Mouse (Mus musculus): ENCODE measurements around the gene Setd2.

The Setd2 gene

GRCm38 (mm10) chr9:110623416-110624195 lies 91.2 kb downstream of the Setd2 start:
- no peak for DNase-seq

- DNase-seq: peak; percentile 91 to 95
Measured at GRCm38 (mm10) chr9:110624361-110625166, 92.2 kb downstream of the Setd2 start, which contains the start of gene Nradd. Gene Nradd (minus strand): TSS chr9:110624452.

GRCm38 (mm10) chr9:110625350-110625908 lies 93.0 kb downstream of the Setd2 start:
- no peak for DNase-seq

DNA sequence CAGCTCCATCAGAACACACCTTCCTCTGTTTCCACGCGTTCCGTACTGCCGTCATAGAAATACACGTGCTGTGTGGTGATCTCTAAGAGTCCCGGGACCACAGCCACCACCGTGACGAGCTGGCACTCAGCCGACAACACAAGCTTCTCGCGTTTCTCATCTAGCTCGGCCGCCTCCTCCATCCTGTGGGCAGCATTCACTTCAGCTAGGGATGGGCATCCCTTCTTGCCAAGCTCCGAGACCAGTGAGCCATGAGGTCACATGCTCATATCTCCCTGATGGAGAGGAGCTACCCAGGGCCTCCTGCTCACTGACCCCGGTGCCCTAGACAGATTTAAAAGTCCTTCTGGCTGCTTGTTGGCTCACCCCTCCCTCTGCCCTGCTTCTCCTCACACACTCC lies 97.8 kb downstream of the Setd2 start:
- peak in 1 of 2 experiments; percentile 41 for DNase-seq

GRCm38 (mm10) chr9:110631191-110631590 lies 98.8 kb downstream of the Setd2 start:
- peak; percentile 63 to 80 for DNase-seq

GRCm38 (mm10) chr9:110631651-110632275 lies 99.4 kb downstream of the Setd2 start:
- peak in 1 of 2 experiments; percentile 44 for DNase-seq

GRCm38 (mm10) chr9:110632671-110633070 lies 100.3 kb downstream of the Setd2 start:
- DNase-seq: no peak

DNA sequence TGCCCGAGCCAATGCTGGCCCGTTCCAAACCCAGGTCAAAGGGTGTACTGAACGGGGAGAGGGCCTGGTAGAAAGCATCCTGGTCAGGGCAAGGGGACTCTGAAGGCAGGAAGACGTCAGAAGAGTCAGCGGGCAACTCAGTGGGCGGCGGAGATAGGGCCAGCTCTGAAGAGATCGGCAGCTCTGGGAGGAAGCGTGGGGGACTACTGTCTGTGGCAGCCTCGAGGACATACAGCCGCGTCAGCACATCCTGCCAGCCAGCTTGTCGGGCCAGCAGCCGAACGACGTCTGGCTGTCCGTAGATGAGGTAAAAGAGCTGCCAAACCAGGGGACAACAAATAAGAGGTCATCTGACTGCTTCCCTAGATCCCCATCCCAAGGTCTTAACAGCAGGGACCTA lies 101.5 kb downstream of the Setd2 start:
- DNase-seq: no peak

DNA sequence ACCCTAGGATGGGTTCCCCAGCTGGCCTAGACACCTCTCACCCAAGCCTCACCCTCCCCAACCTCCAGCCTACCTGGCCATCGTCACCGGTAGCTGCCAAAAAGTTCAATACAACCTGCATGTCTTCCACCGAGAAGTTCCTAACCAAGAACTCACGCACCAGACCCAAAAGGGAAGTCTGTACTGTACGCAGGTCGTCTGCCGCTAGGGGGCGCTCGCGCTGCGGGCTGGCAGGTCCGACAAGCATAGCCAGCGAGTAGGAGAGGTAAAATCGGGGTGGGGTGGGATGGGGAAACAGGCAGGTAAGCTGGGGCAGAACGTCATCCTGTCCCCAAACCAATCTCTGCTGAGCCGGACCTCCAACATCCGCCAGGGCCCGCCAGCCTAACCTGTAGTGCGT lies 102.8 kb downstream of the Setd2 start:
- DNase-seq: peak; percentile 90 to 97

GRCm38 (mm10) chr9:110638611-110639021 lies 106.2 kb downstream of the Setd2 start:
- peak; percentile 62 to 67 for DNase-seq

DNA sequence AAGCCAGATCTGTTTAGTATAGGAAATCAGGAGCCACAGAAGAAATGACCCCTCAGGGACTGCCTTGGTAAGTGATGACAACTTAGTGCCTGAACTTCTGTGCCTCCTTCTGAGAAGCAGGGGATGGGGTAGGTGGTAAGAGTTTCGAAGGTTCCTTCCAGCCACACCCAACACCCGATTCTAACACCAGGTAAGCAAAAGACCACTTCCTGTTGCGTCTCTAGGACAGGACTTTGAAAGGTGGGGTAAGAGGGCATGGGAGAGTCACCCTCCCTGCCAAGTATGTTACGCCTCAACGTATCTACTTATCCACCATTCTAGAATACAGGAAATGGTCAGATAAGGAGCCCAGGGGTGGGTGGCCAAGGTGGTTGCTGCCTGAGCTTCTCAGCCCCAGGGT lies 108.6 kb downstream of the Setd2 start:
- no peak for DNase-seq

- DNase-seq: no peak
Measured at GRCm38 (mm10) chr9:110642812-110643524, 110.6 kb downstream of the Setd2 start.

DNA sequence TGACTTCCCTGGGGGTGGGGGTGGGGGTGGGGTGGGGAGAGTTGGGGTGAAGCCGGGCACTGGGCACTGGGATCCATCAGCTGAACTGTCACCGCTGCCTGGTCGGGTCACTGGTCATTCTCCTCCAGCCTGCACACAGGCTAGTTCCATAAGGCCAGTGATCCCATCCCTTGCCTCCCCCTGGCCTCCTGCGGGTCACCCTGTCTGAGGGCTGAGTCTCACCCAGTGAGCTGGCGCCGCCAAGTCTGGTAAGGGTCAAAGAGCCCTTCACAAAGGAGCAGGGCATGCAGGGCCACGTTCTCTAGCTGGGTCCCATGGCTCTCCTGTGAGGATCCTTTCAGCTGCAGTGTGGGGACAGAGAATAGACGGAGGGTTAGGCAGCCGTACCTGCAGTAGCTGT lies 111.4 kb downstream of the Setd2 start:
- DNase-seq: no peak

DNA sequence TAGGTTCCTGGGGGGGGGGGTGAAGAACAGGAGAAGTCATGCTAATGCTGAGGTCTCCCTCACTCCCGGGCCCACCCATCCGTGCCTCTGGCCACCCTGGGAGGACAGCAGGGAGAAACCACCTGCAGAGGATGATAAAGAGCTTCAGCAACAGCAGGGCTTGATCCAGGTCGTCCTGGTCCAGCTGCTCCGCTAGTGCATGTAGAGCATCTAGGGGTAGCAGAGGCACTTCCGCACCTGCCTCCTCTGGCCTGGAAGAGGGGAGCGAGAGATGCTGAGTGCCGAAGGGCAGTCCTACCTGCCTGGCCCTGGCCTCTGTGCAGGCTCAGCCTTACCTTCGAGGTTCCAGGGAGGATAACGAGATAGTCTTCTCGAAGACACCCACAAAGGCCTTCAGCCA lies 111.9 kb downstream of the Setd2 start:
- no peak for DNase-seq

DNA sequence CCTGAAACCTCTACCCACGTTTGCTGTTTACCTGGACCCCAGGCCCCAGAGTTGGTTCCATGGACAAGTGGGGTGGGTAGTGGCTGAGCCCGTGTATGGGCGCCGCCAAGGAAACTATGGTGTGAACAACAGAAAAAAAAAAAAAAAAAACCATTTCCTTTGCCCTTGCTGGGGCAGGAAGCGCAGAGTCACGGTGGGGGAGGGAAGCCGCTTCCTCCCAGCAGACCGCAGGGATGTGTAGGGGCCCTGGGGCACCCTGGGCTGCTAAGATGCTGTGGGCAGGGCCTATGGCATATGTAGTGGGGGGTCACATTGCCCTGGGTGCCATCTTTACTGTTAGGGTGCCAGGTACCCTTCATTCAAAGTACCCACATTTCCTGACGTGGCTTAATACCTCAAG lies 112.8 kb downstream of the Setd2 start:
- no peak for DNase-seq

- DNase-seq: no peak
Measured at GRCm38 (mm10) chr9:110649775-110650174, 117.4 kb downstream of the Setd2 start.

DNA sequence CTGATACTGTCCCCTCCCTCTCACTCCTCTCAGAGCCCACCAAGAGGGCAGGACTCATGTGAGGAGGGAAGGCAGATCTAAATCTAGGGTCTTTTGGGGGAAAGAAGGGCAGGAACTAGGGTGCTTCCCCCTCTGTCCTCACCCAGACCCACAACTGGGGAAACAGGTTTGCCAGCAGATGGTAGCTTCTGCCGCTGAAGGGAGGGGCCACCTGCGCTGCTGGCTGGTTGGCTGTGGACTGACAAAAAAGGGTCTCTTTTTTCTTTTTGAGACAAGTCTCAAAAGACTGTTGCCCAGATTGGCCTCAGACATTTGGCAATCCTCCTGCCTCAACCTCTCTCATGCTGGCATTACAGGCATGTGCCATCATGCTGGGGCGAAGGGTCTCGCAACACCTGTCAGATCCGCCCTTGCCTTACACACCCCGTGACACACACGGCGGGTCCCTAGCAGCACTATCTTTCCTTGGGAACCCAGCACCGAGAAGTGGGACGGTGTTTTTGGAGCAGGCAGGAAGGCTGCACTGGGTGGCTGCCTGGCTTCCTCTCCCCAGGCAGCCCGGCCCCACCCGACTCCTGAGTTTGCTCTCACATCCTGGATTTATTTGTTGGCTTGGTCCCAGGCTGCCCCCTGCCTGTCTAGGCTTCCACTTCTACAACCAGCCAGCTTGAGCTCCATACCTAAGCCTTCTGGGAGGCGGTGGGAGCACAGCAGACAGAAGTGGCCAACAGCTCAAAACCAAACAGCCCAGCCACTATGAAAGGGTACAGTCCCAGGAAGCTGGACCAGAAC lies 119.7 kb downstream of the Setd2 start:
- no peak for DNase-seq

DNA sequence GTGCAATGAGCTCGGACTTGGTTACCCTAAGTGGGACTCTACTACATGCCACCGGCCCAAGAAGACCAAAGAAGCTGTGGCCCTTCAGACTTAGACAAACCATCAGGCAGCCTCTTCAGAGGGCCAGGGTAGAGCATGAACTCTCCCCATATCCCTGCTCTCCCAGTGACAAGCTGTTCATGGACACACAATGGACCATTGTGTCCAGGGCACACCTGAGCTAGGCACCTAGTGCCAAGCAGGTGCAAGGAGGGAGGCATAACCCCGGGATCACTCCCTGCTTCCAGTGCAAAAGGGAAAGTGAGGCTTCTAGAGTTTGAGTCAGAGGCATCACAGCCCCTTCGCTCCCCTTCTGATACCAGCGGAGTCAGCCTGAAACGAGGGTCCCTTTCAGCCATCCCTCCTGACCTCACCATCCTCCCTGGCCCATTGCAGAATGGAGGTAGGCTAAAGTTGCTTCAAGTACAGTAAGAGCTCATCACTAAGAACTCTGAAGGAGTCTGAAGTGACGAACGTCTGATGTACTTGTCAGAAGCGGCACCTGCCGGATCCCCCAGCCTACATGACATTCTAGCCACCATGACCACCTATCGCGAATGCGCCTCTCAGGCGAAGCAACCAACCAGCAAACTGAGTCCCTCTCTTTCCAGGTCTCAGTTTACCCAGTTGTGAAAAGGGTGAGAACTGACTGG lies 120.7 kb downstream of the Setd2 start:
- no peak for DNase-seq

GRCm38 (mm10) chr9:110653655-110654461 lies 121.5 kb downstream of the Setd2 start, which contains the start of gene Nbeal2:
Gene Nbeal2 (minus strand): TSS chr9:110654161.
- peak; percentile 85 to 89 for DNase-seq

Measured in cerebellum, postnatal 25 days (tissue).